Mouse (Mus musculus): ENCODE results near the gene Apcs. TPM values are rescaled to one million over a fixed set of nuclear protein-coding genes. Genes with fewer than 3 reads are reported as not detected.

Gene Apcs
- not detected for total RNA-seq (2021)
- long read RNA-seq, experiment 1 = 0 reads
- long read RNA-seq, experiment 2 = 0 reads

GRCm38 (mm10) chr1:172894777-172895357 lies at the start of gene Apcs:
Gene Apcs (minus strand): TSS chr1:172895041.
- no peak for DNase-seq

GRCm38 (mm10) chr1:172932197-172932596 lies 37.4 kb upstream of the Apcs start:
- no peak for DNase-seq

- DNase-seq = no peak
Observed at GRCm38 (mm10) chr1:172918450-172918849, 23.6 kb upstream of the Apcs start.

GRCm38 (mm10) chr1:172917115-172917514 lies 22.3 kb upstream of the Apcs start:
- no peak for DNase-seq

GRCm38 (mm10) chr1:172903313-172903712 lies 8.5 kb upstream of the Apcs start:
- DNase-seq = no peak

GRCm38 (mm10) chr1:172895435-172895834 lies 594 bp upstream of the Apcs start:
- DNase-seq = no peak

GRCm38 (mm10) chr1:172876675-172877074 lies 18.2 kb downstream of the Apcs start:
- no peak for DNase-seq

- DNase-seq = no peak
Observed at GRCm38 (mm10) chr1:172875265-172875664, 19.6 kb downstream of the Apcs start.

- DNase-seq = no peak
Observed at GRCm38 (mm10) chr1:172848171-172848570, 46.7 kb downstream of the Apcs start.

- no peak for DNase-seq
Observed at GRCm38 (mm10) chr1:172847044-172847761, 47.6 kb downstream of the Apcs start.

Other genes starting within 250 kb of the Apcs start
- gene Crp, start 197.0 kb downstream of the Apcs start, total RNA-seq (2021) = under 1 TPM in 1 of 2 experiments, not detected in 1; 0.40 TPM
- not detected for gene Olfr16, start 55.4 kb upstream of the Apcs start, total RNA-seq (2021)
- gene Olfr1408, start 242.3 kb upstream of the Apcs start, total RNA-seq (2021) = not detected

Data from adrenal gland, postnatal 36 days (tissue).